Mouse (Mus musculus) kidney, adult 2 months (tissue): ENCODE data around the gene Mpdz. TPM values are rescaled to one million over a fixed set of nuclear protein-coding genes. Genes with fewer than 3 reads are reported as not detected.
A peak's percentile ranks its signal among the peaks of the same experiment; 100 is the strongest.

Experiments used
- DNase-seq: peaks from one replicate; pipeline ENCODE4 v3.0.0; 2021
- H3K27ac ChIP-seq: fragments of 200-500 bp; 2 replicates; pipeline ENCODE4 v1.5.1; 2012; ENCODE audit warnings: low read depth, low read length, control low read depth, inconsistent platforms; ENCODE audit not compliant: insufficient read depth
- H3K27me3 ChIP-seq: fragments of 200-500 bp; replicated peaks from 2 replicates; pipeline ENCODE4 v1.6.1; 2012; ENCODE audit warnings: mild to moderate bottlenecking, moderate library complexity, low read length, inconsistent platforms; ENCODE audit not compliant: control insufficient read depth, insufficient read depth
- H3K36me3 ChIP-seq: fragments of 200-500 bp; 2 replicates; pipeline ENCODE4 v1.6.1; 2012; ENCODE audit warnings: mild to moderate bottlenecking, moderate library complexity, low read length, inconsistent platforms; ENCODE audit not compliant: control insufficient read depth, insufficient read depth
- H3K4me1 ChIP-seq: fragments of 200-500 bp; 2 replicates; pipeline ENCODE4 v1.6.1; 2011; ENCODE audit warnings: low read length; ENCODE audit not compliant: control insufficient read depth, insufficient read depth
- H3K4me3 ChIP-seq: fragments of 200-500 bp; 2 replicates; pipeline ENCODE4 v1.5.1; 2011; ENCODE audit warnings: mild to moderate bottlenecking, low read depth, low read length, control low read depth; ENCODE audit not compliant: insufficient read depth
- CTCF ChIP-seq: fragments of 200-500 bp; conservative IDR thresholded peaks from 2 replicates; pipeline ENCODE4 v1.5.1; 2011; ENCODE audit warnings: low read depth, mild to moderate bottlenecking, control low read depth, low read length, moderate library complexity, mixed read lengths; ENCODE audit not compliant: insufficient read depth, insufficient read length
- POLR2A ChIP-seq: fragments of 200-500 bp; IDR thresholded peaks from one replicate; pipeline ENCODE4 v1.6.1; 2011; ENCODE audit warnings: low read depth, low read length, control low read depth
- WGBS: fragments of 180-500 bp; shearing (Covaris S2); methylation state at CpG from one replicate; pipeline ENCODE4 v1.1.7; 2018; 5-methylcytosine and 5-hydroxymethylcytosine counted together
- polyA plus RNA-seq: library from polyadenylated mRNA; depleted of rRNA; stranded (reverse); fragments of >200 nt; gene quantifications from 2 replicates; pipeline ENCODE4 v1.2.3, GENCODE M21; 2012; rRNA removed

Mpdz gene
- 9.9 and 11.4 TPM in 2 replicates for polyA plus RNA-seq

DNA sequence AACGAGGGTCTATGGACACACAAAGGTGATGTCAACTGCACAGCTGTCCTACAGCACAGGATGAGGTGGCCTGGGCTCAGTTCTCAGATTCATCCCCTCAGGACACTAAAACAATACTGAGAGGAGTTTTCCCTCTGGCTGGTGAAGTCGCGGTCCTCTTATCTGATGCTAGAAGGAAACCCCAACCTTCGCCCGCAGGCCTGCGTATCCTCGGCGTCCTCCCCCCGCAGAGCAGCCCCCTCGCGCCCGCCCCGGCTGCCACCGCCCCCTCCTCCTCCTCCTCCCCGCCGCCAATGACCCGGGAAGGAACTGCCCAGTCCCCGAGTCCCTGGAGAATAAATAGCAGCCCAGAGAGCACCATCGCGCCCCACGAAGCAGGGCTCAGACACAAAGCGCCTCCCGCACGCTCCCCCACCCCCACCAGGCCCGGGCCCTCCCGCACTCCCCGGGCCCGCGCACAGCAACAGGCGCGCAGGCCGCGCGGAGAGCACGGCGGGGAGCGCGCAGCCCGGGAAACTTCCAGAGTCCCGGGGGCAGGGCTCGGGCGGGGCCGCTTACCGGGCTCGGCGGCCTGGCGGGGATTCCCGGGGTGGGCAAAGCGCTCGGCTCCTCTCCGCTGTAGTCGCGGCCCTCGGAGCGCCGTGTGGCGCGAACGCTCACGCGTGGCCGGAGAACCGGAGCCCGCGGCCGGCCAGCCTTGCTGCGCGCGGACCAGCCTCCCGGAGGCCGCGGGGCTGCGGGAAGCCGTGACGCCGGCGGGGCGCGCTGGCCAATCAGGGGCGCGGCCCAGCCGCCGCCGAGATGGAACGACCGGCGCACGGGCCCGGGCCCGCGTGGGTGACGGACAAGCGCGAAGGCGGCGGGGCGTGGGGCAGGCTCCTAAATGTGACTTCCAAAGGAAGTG lies at the start of gene Mpdz:
TSS of gene Mpdz (minus strand) at position 738 of the 904 bp plus-strand sequence.
- H3K4me1 ChIP-seq: no peaks in the 10 kb centered on the region
- peak within 1 kb of the TSS; percentile 55 for H3K4me3 ChIP-seq
- H3K36me3 ChIP-seq: no peaks in the 10 kb centered on the region
- TF ChIP-seq CTCF: no peak
- TF ChIP-seq POLR2A: no peak
- H3K27me3 ChIP-seq: no peaks in the 10 kb centered on the region
- no peak within 1 kb of the TSS for H3K27ac ChIP-seq
- 1% methylated on average over 94 of the region's 97 CpGs for WGBS
- peak; percentile 75 for DNase-seq

DNA sequence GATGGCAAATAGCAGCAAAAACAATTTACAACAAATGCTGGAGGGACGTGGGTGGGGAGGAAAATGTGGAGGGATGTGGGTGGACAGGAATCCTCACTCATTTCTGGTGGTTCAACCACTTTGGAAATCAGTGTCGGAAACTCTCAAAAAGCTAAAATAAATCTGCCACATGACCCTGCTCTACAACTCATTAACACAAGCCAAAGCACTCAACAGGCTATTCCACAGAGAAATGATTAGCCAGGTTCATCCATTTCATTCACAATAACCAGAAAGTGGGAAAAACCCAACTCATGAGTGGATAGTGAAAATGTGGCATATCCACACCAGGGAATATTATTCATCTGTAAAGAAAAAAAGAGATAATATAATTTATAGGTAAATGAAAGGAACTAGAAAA lies 47.9 kb upstream of the Mpdz start:
- peak; percentile 60 for DNase-seq
- Histone ChIP-seq H3K4me1 (no peaks in the 10 kb centered on the region; the same call in 1 of the 2 replicates), H3K27ac (no peak overlapping the region), H3K4me3 (no peak overlapping the region), H3K27me3 (no peaks in the 10 kb centered on the region), H3K36me3 (no peaks in the 10 kb centered on the region)
- 48% methylated on average over 2 of the region's 2 CpGs for WGBS
- TF ChIP-seq CTCF (no peak), POLR2A (no peak)

GRCm38 (mm10) chr4:81484603-81485002 lies 42.0 kb upstream of the Mpdz start:
- 70% methylated on average over 7 of the region's 7 CpGs for WGBS

GRCm38 (mm10) chr4:81483887-81484602 lies 41.4 kb upstream of the Mpdz start:
- H3K36me3 ChIP-seq: no peaks in the 10 kb centered on the region
- no peaks in the 10 kb centered on the region for H3K4me1 ChIP-seq
- WGBS: 66% methylated on average over 18 of the region's 18 CpGs
- no peak for DNase-seq
- no peak for TF ChIP-seq CTCF
- H3K4me3 ChIP-seq: no peak overlapping the region
- H3K27ac ChIP-seq: no peak overlapping the region
- no peaks in the 10 kb centered on the region for H3K27me3 ChIP-seq

More at GRCm38 (mm10) chr4:81484603-81485002, 42.0 kb upstream of the Mpdz start:
- Histone ChIP-seq H3K27me3 (no peaks in the 10 kb centered on the region), H3K27ac (no peak overlapping the region), H3K36me3 (no peaks in the 10 kb centered on the region), H3K4me1 (no peaks in the 10 kb centered on the region), H3K4me3 (no peak overlapping the region)
- no peak for DNase-seq
- TF ChIP-seq POLR2A (no peak), CTCF (no peak)

DNA sequence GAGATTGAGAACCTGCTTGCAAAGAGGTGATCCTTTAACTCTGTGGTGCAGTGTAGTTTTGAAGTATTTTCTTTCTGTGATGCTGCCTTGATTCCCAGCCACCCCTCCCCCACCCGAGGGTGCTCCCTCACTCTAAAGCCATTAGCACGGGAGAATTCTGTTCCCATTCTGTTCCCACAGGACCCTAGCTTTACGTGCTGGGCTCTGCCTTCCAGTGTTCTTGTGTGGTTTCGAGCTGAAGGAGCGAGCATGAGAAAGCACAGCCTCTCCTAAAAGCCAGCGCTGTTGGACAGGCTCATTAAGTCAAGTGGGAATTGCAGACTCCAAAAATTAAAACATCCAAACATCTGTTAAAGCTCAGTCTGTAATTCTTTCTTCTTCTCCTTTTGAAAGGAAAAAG lies 40.5 kb upstream of the Mpdz start:
- 32% methylated on average over 6 of the region's 6 CpGs for WGBS
- Histone ChIP-seq H3K27ac (no peak overlapping the region), H3K4me1 (no peaks in the 10 kb centered on the region), H3K36me3 (no peaks in the 10 kb centered on the region), H3K27me3 (no peaks in the 10 kb centered on the region), H3K4me3 (no peak overlapping the region)
- no peak for DNase-seq
- no peak for TF ChIP-seq CTCF
- TF ChIP-seq POLR2A: no peak

GRCm38 (mm10) chr4:81466821-81467220 lies 24.2 kb upstream of the Mpdz start:
- Histone ChIP-seq H3K27me3 (no peaks in the 10 kb centered on the region; the same call in 1 of the 2 replicates), H3K36me3 (no peaks in the 10 kb centered on the region), H3K4me3 (no peak overlapping the region), H3K4me1 (no peaks in the 10 kb centered on the region), H3K27ac (no peak overlapping the region)
- TF ChIP-seq POLR2A: no peak
- TF ChIP-seq CTCF: no peak
- 93% methylated on average over 4 of the region's 4 CpGs for WGBS
- no peak for DNase-seq

DNA sequence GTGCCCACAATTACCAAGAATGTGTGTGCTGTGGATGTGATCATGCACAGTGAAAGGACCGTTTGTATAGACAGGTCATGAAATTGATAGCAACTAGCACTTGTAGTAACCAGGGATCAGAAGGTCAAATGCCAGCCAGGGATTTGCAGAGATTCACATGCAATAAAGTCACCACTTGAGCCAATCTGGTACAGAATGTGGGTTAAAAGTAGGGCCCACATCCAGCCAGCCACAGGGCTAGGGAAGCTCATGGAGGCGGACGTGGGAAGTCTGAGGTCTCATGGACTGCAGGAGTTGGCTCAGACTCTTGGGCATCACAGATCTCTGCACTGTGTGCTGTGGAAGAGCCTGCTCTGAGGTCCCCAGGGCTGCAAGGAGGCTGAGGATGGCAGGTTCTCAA lies 22.6 kb upstream of the Mpdz start:
- Histone ChIP-seq H3K27me3 (no peaks in the 10 kb centered on the region; the same call in 1 of the 2 replicates), H3K4me1 (no peaks in the 10 kb centered on the region), H3K4me3 (no peak overlapping the region), H3K27ac (no peak overlapping the region), H3K36me3 (no peaks in the 10 kb centered on the region)
- DNase-seq: no peak
- TF ChIP-seq CTCF: no peak
- WGBS: 87% methylated on average over 3 of the region's 3 CpGs
